Mouse (Mus musculus) CH12.LX (cell line): ENCODE measurements around the gene Ttyh2.

Source experiments
- CTCF ChIP-seq, 2 experiments: IDR thresholded peaks in 1 of 2; conservative IDR thresholded peaks in 1 of 2; 2 replicates each; pipeline ENCODE4 v1.5.1; 2011 to 2012; ENCODE audit warnings: low read depth in 2 of 2, low read length in 2 of 2, improper control_type of control experiment in 1 of 2, inconsistent platforms in 1 of 2, mild to moderate bottlenecking in 1 of 2, moderate library complexity in 1 of 2
- MAX ChIP-seq: IDR thresholded peaks from 2 replicates; pipeline ENCODE4 v1.6.1; 2011; ENCODE audit warnings: low read length, improper control_type of control experiment
- NELFE ChIP-seq: IDR thresholded peaks from 2 replicates; pipeline ENCODE4 v1.6.1; 2011; ENCODE audit warnings: low read depth, low read length, improper control_type of control experiment
- POLR2A ChIP-seq: IDR thresholded peaks from 2 replicates; pipeline ENCODE4 v1.6.1; 2011; ENCODE audit warnings: low read depth, mild to moderate bottlenecking, improper control_type of control experiment, low read length
- ZNF384 ChIP-seq: IDR thresholded peaks from 2 replicates; pipeline ENCODE4 v1.6.1; 2012; ENCODE audit warnings: low read depth, low read length, improper control_type of control experiment, inconsistent platforms

GRCm38 (mm10) chr11:114736111-114736510 lies 60.9 kb downstream of the Ttyh2 start:
- peak in 1 of 2 experiments; percentile 36; a peak in 2 of 4 replicates for TF ChIP-seq CTCF (conservative IDR thresholded peaks at IDR 0.05 in 1 of 2, IDR thresholded peaks at IDR 0.05 in 1 of 2; ENCODE audit: low read depth in 2 of 2, low read length in 2 of 2)
- TF ChIP-seq POLR2A: no peak
- no peak for TF ChIP-seq MAX
- no peak for TF ChIP-seq ZNF384
- no peak for TF ChIP-seq NELFE
